Mouse (Mus musculus) C2C12 (cell line): ENCODE measurements around the gene Sall4. TPM values are rescaled to one million over a fixed set of nuclear protein-coding genes. Genes with fewer than 3 reads are reported as not detected.
"Not testable (repeated sequence)": the region's sequence is repeated elsewhere in the genome, so short reads cannot be mapped to it uniquely, and the experiment has no call there.

Experiments used
- H3K27me3 ChIP-seq: one replicate; pipeline ENCODE4 v1.6.1; 2011; ENCODE audit not compliant: control insufficient read depth, insufficient read depth, insufficient read length
- H3K36me3 ChIP-seq: one replicate; pipeline ENCODE4 v1.6.1; 2011; ENCODE audit not compliant: control insufficient read depth, insufficient read depth
- H3K4me3 ChIP-seq: one replicate; pipeline ENCODE4 v1.5.1; 2011; ENCODE audit warnings: mild to moderate bottlenecking, control low read depth; ENCODE audit not compliant: poor library complexity, insufficient read depth, severe bottlenecking
- H3K79me2 ChIP-seq: one replicate; pipeline ENCODE4 v1.6.1; 2011; ENCODE audit not compliant: control insufficient read depth, insufficient read depth
- H3K79me3 ChIP-seq: one replicate; pipeline ENCODE4 v1.6.1; 2011; ENCODE audit warnings: low read depth, control low read depth
- H3ac ChIP-seq: one replicate; pipeline ENCODE3; 2011; ENCODE audit warnings: low read depth; ENCODE audit not compliant: control insufficient read depth, insufficient read length
- CEBPB ChIP-seq: IDR thresholded peaks from one replicate; pipeline ENCODE4 v1.6.1; 2011; ENCODE audit warnings: low read depth, mild to moderate bottlenecking, control low read depth, moderate library complexity
- CTCF ChIP-seq: IDR thresholded peaks from one replicate; pipeline ENCODE4 v1.5.1; 2011; ENCODE audit not compliant: control insufficient read depth, insufficient read depth, insufficient read length
- FOSL1 ChIP-seq: IDR thresholded peaks from one replicate; pipeline ENCODE4 v1.8.0; 2011; ENCODE audit warnings: mild to moderate bottlenecking, low read length; ENCODE audit not compliant: poor library complexity, insufficient read depth, severe bottlenecking
- MAX ChIP-seq: IDR thresholded peaks from one replicate; pipeline ENCODE4 v1.6.1; 2011; ENCODE audit warnings: mild to moderate bottlenecking, control low read depth
- MYOD1 ChIP-seq: IDR thresholded peaks from one replicate; pipeline ENCODE4 v1.6.1; 2011; ENCODE audit warnings: low read depth; ENCODE audit not compliant: control insufficient read depth, insufficient read length
- MYOG ChIP-seq: IDR thresholded peaks from one replicate; pipeline ENCODE4 v1.6.1; 2011; ENCODE audit not compliant: control insufficient read depth, insufficient read length; ENCODE audit errors: extremely low read depth
- USF1 ChIP-seq: IDR thresholded peaks from one replicate; pipeline ENCODE4 v1.6.1; 2011; ENCODE audit warnings: low read depth, mild to moderate bottlenecking, control low read depth, moderate library complexity
- polyA plus RNA-seq: library from polyadenylated mRNA; unstranded; fragments of >200 nt; fragmentation: generic; extraction: Trizol; gene quantifications from one replicate; pipeline ENCODE4 v1.2.1, GENCODE M21; 2012; ENCODE audit warnings: missing spikeins

Sall4 gene
- polyA plus RNA-seq, 1 experiment: not detected

- Histone ChIP-seq H3K27me3 (peaks cover 67% of the 10 kb centered on the region), H3ac (no peak overlapping the region), H3K79me2 (no peaks in the 10 kb centered on the region), H3K4me3 (no peak overlapping the region), H3K79me3 (no peaks in the 10 kb centered on the region), H3K36me3 (no peaks in the 10 kb centered on the region)
- TF ChIP-seq MAX (no peak), CTCF (no peak), USF1 (no peak), MYOD1 (no peak), MYOG (no peak), FOSL1 (no peak), CEBPB (no peak)
These were observed 3.3 kb downstream of the Sall4 start for GRCm38 (mm10) chr2:168764460-168764867.

DNA sequence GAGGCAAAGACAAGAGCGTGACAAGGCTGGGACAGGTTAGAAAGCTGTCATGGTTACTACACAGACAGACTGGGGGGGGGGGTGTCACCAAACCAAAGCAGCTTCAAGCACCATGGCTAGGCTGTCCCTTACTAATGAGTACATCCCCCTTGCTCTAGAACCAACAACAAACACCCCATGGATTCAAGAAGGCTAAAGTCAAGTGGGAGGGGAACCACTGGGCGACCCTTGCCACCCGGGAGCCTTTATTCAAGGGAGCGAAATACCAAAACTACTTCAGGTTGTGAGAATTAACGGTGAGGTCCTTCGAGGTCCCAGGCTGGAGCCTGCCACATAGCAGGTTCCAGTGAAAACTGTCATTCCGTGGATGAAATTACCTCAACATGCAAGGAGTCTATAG lies 4.0 kb downstream of the Sall4 start:
- no peaks in the 10 kb centered on the region for H3K79me3 ChIP-seq
- no peak overlapping the region for H3ac ChIP-seq
- H3K79me2 ChIP-seq: no peaks in the 10 kb centered on the region
- H3K36me3 ChIP-seq: no peaks in the 10 kb centered on the region
- peaks cover 67% of the 10 kb centered on the region for H3K27me3 ChIP-seq
- no peak overlapping the region for H3K4me3 ChIP-seq
- TF ChIP-seq FOSL1 (no peak), MYOD1 (no peak), MAX (no peak), MYOG (no peak), CTCF (no peak), USF1 (no peak)

DNA sequence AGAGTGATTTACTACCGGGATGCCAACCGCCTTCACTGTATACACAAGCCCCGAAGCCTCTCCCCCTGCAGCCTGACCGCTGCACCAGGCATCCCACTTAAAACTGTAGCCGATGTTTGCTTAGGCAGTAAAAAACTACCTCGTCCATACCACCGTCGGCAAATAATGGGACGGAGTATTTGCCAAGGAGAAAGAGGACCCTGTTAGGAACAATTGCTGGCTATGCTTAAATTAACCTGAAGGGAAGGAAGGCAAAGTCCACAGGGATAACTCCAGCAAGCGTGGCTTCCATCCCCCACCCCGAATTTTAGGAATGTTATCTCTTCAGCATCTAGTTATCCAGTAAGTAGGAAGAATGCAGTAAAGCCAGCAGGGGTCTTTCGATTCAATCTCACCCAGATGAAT lies 5.3 kb downstream of the Sall4 start:
- Histone ChIP-seq H3ac (no peak overlapping the region), H3K36me3 (no peaks in the 10 kb centered on the region), H3K79me2 (no peaks in the 10 kb centered on the region), H3K79me3 (no peaks in the 10 kb centered on the region), H3K4me3 (no peak overlapping the region), H3K27me3 (peaks cover 59% of the 10 kb centered on the region)
- TF ChIP-seq FOSL1 (no peak), MYOG (no peak), CEBPB (no peak), CTCF (no peak)

GRCm38 (mm10) chr2:168761954-168762353 lies 5.8 kb downstream of the Sall4 start:
- no peaks in the 10 kb centered on the region for H3K36me3 ChIP-seq
- TF ChIP-seq MYOG (no peak), MYOD1 (no peak)
- no peak overlapping the region for H3K4me3 ChIP-seq
- no peaks in the 10 kb centered on the region for H3K79me3 ChIP-seq
- no peaks in the 10 kb centered on the region for H3K79me2 ChIP-seq
- peaks cover 57% of the 10 kb centered on the region for H3K27me3 ChIP-seq
- H3ac ChIP-seq: no peak overlapping the region

DNA sequence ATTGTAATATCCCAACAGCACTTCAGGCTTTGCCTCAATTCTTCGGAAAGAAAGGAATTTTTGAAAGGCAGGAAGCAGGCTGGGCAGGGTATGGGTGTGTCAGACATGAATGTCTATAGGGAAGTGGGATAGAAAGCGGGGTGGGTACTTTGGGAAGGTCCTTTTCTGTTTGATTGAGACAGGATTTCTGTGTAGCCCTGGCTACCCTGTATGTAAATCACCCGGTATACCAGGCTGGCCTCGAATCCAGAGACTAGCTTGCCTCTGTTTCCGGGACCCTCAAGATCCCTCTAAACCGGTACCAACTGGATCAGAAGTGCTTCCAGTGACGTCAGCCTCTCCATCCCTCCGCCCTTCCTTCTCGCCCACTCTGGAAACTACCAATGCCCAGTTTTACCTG lies 6.6 kb downstream of the Sall4 start:
- peaks cover 49% of the 10 kb centered on the region for H3K27me3 ChIP-seq
- TF ChIP-seq CTCF: no peak
- no peak for TF ChIP-seq FOSL1
- TF ChIP-seq MYOD1: no peak
- no peak for TF ChIP-seq MYOG
- no peak for TF ChIP-seq CEBPB
- no peak for TF ChIP-seq USF1
- TF ChIP-seq MAX: no peak
- H3K36me3 ChIP-seq: no peaks in the 10 kb centered on the region
- no peak overlapping the region for H3ac ChIP-seq
- no peaks in the 10 kb centered on the region for H3K79me2 ChIP-seq
- no peak overlapping the region for H3K4me3 ChIP-seq
- H3K79me3 ChIP-seq: no peaks in the 10 kb centered on the region

- H3K27me3 ChIP-seq, H3K79me2 ChIP-seq, H3ac ChIP-seq, H3K4me3 ChIP-seq, H3K36me3 ChIP-seq, H3K79me3 ChIP-seq: not testable (repeated sequence)
These were observed 23.3 kb downstream of the Sall4 start for GRCm38 (mm10) chr2:168744406-168744805.
